Mouse (Mus musculus): ENCODE results near the gene Cd302. TPM values are rescaled to one million over a fixed set of nuclear protein-coding genes. Genes with fewer than 3 reads are reported as not detected.

Gene Cd302
- polyA plus RNA-seq, 1 experiment: 15.3 TPM

GRCm38 (mm10) chr2:60202900-60203530 is 81.3 kb downstream of the Cd302 start:
- no peak for DNase-seq (ENCODE audit: low read depth in 1 of 2, low spot score in 2 of 2)
- Histone ChIP-seq H3K4me1 (ENCODE audit: control insufficient read depth, insufficient read depth, insufficient read length) (peaks cover 9% of the 10 kb centered on the region), H3K4me3 (ENCODE audit: extremely low read depth, insufficient read depth, insufficient read length) (no peak overlapping the region), H3K27ac (ENCODE audit: insufficient read depth, low read length) (no peak overlapping the region), H3K36me3 (ENCODE audit: control insufficient read depth, insufficient read depth, low read length) (peaks cover 3% of the 10 kb centered on the region), H3K27me3 (ENCODE audit: control insufficient read depth, insufficient read depth, low read length) (no peaks in the 10 kb centered on the region)
- WGBS: 61% methylated on average over 8 of the region's 8 CpGs
- no peak for TF ChIP-seq CTCF (IDR thresholded peaks at IDR 0.05; ENCODE audit: extremely low read depth, insufficient read depth, insufficient read length, insufficient replicate concordance)
- TF ChIP-seq POLR2A (IDR thresholded peaks at IDR 0.05; ENCODE audit: low read depth, low read length): no peak

Other genes with a start within 250 kb of the Cd302 start
- gene Baz2b, start 74.6 kb downstream of the Cd302 start, polyA plus RNA-seq (2012; rRNA removed): 12.6 and 13.7 TPM in 2 replicates
- gene March7, start 74.6 kb downstream of the Cd302 start, polyA plus RNA-seq (2012; rRNA removed): 6.0 and 6.4 TPM in 2 replicates
- gene Ly75, start 98.8 kb upstream of the Cd302 start, polyA plus RNA-seq (2012; rRNA removed): 2.2 and 2.3 TPM in 2 replicates